Mouse (Mus musculus): ENCODE data around the gene Sphk1.

GRCm38 (mm10) chr11:116550748-116551147, 20.0 kb downstream of the Sphk1 start:
- no peak for TF ChIP-seq CTCF (IDR thresholded peaks at IDR 0.05; ENCODE audit: borderline replicate concordance, extremely low read depth, insufficient read depth, insufficient read length)
- TF ChIP-seq POLR2A (IDR thresholded peaks at IDR 0.05; ENCODE audit: borderline replicate concordance, extremely low read depth, insufficient read depth, insufficient read length, poor library complexity, severe bottlenecking): no peak

Data from brain, embryonic 14.5 days (tissue).